In genomic region chr14:76258626-76259025, GRCm38 (mm10) we compare ENCODE assay signal across 23 mouse cellular contexts.
DNase-seq lines count a peak whose midpoint lies in the region; ATAC-seq and TF ChIP-seq lines count a peak whose summit lies in the region.
"Had no signal": no experiment of that assay in that cellular context is flagged by ENCODE, and none has a peak within 500 bp of the region (broad histone marks: within the 10 kb centered on the region; RNA-seq: fewer than 3 reads in every experiment).

No protein-coding gene starts in this region.

- DNase-seq in embryo, embryonic 10.5 days (ENCODE audit: low spot score) = peak; percentile 28
- no peak for DNase-seq in embryo, embryonic 9.5 days (ENCODE audit: extremely low spot score)
- DNase-seq in hindbrain, embryonic 10.5 days (ENCODE audit: low spot score) = no peak
- peak; percentile 18 for DNase-seq in forelimb bud, embryonic 11.5 days (ENCODE audit: low read depth, low spot score)
- DNase-seq in adrenal gland, postnatal 14 days = no peak
- DNase-seq: adrenal gland, postnatal 10 days; cerebellum, adult 11-12 months; cerebellum, adult 8-10 months; cerebellum, postnatal 10 days; cerebellum, postnatal 36 days; gastrocnemius, postnatal 10 days; gastrocnemius, postnatal 36 days had no signal

- H3K36me3 ChIP-seq in hindbrain, embryonic 10.5 days = no peaks in the 10 kb centered on the region
- no peaks in the 10 kb centered on the region for H3K36me3 ChIP-seq in hindbrain, embryonic 16.5 days (ENCODE audit: control insufficient read depth, insufficient read depth, low read length)
- no peaks in the 10 kb centered on the region for H3K36me3 ChIP-seq in intestine, postnatal 0 days (ENCODE audit: control insufficient read depth, insufficient read depth)
- H3K36me3 ChIP-seq: embryonic facial prominence, embryonic 12.5 days; embryonic facial prominence, embryonic 15.5 days; forebrain, embryonic 12.5 days; hindbrain, embryonic 13.5 days had no signal

- no peaks in the 10 kb centered on the region for H3K9me3 ChIP-seq in hindbrain, embryonic 10.5 days
- no peaks in the 10 kb centered on the region for H3K9me3 ChIP-seq in hindbrain, embryonic 16.5 days (ENCODE audit: control insufficient read depth, low read length)
- H3K9me3 ChIP-seq in intestine, postnatal 0 days (ENCODE audit: control insufficient read depth) = no peaks in the 10 kb centered on the region
- H3K9me3 ChIP-seq: embryonic facial prominence, embryonic 12.5 days; embryonic facial prominence, embryonic 15.5 days; forebrain, embryonic 12.5 days; hindbrain, embryonic 13.5 days had no signal

- no peak for TF ChIP-seq CTCF in intestine, postnatal 0 days (IDR thresholded peaks at IDR 0.05; ENCODE audit: low read depth)

- H3K4me2 ChIP-seq in hindbrain, embryonic 16.5 days (ENCODE audit: low read length) = no peak overlapping the region
- no peak overlapping the region for H3K4me2 ChIP-seq in intestine, postnatal 0 days (replicated peaks; ENCODE audit: low read depth)
- H3K4me2 ChIP-seq: embryonic facial prominence, embryonic 12.5 days; embryonic facial prominence, embryonic 15.5 days; forebrain, embryonic 12.5 days; heart, embryonic 11.5 days; hindbrain, embryonic 13.5 days had no signal

- no peak overlapping the region for H3K9ac ChIP-seq in hindbrain, embryonic 16.5 days (ENCODE audit: low read depth, low read length)
- H3K9ac ChIP-seq in intestine, postnatal 0 days (ENCODE audit: low read depth, low read length) = no peak overlapping the region
- H3K9ac ChIP-seq: embryonic facial prominence, embryonic 12.5 days; embryonic facial prominence, embryonic 15.5 days; forebrain, embryonic 12.5 days; hindbrain, embryonic 13.5 days had no signal

- no peaks in the 10 kb centered on the region for H3K27me3 ChIP-seq in hindbrain, embryonic 10.5 days (ENCODE audit: insufficient read depth, poor library complexity, severe bottlenecking)
- H3K27me3 ChIP-seq in hindbrain, embryonic 16.5 days (replicated peaks; ENCODE audit: control insufficient read depth, insufficient read depth, low read length) = no peaks in the 10 kb centered on the region
- H3K27me3 ChIP-seq in intestine, postnatal 0 days (replicated peaks; ENCODE audit: control insufficient read depth, insufficient read depth, low read length) = no peaks in the 10 kb centered on the region
- H3K27me3 ChIP-seq: embryonic facial prominence, embryonic 12.5 days; embryonic facial prominence, embryonic 15.5 days; hindbrain, embryonic 13.5 days; Patski had no signal

- H3K4me1 ChIP-seq in hindbrain, embryonic 10.5 days (replicated peaks) = peaks cover 68% of the 10 kb centered on the region
- peaks cover 20% of the 10 kb centered on the region for H3K4me1 ChIP-seq in hindbrain, embryonic 16.5 days (ENCODE audit: control insufficient read depth, insufficient read depth, low read depth, low read length)
- H3K4me1 ChIP-seq in intestine, postnatal 0 days (replicated peaks; ENCODE audit: control insufficient read depth, insufficient read depth, low read length) = no peaks in the 10 kb centered on the region

- ATAC-seq in hindbrain, embryonic 16.5 days = no peak
- no peak for ATAC-seq in intestine, postnatal 0 days
- ATAC-seq: hindbrain, postnatal 0 days; inflammation-experienced regulatory T-cells, adult 6 months; intestine, embryonic 16.5 days; Patski had no signal

- no peak overlapping the region for H3K4me3 ChIP-seq in hindbrain, embryonic 10.5 days
- H3K4me3 ChIP-seq in hindbrain, embryonic 16.5 days (ENCODE audit: low read length) = no peak overlapping the region
- no peak overlapping the region for H3K4me3 ChIP-seq in intestine, postnatal 0 days (ENCODE audit: low read depth, low read length)
- H3K4me3 ChIP-seq: embryonic facial prominence, embryonic 12.5 days; embryonic facial prominence, embryonic 15.5 days; forebrain, embryonic 12.5 days; hindbrain, embryonic 13.5 days had no signal

- WGBS in hindbrain, embryonic 10.5 days = 9% methylated on average over 3 of the region's 3 CpGs
- 19% methylated on average over 3 of the region's 3 CpGs for WGBS in hindbrain, embryonic 16.5 days
- WGBS in intestine, postnatal 0 days = 49% methylated on average over 3 of the region's 3 CpGs

- H3K27ac ChIP-seq in hindbrain, embryonic 10.5 days = peak overlapping the region; percentile 12; the same call in 1 of the 2 replicates
- H3K27ac ChIP-seq in hindbrain, embryonic 16.5 days (ENCODE audit: low read depth, low read length) = no peak overlapping the region
- no peak overlapping the region for H3K27ac ChIP-seq in intestine, postnatal 0 days (ENCODE audit: low read depth, low read length)
- H3K27ac ChIP-seq: embryonic facial prominence, embryonic 12.5 days; embryonic facial prominence, embryonic 15.5 days; forebrain, embryonic 12.5 days; hindbrain, embryonic 13.5 days; hindbrain, postnatal 0 days had no signal

Comparison
In these comparisons a context has a peak if more than half of its experiments do, and no peak if none do; other contexts are left out.
1. DNase-seq: peak in embryo, embryonic 10.5 days (single experiment) and forelimb bud, embryonic 11.5 days (single experiment); none in embryo, embryonic 9.5 days (single experiment), hindbrain, embryonic 10.5 days (single experiment) and adrenal gland, postnatal 14 days (single experiment).